Mouse (Mus musculus): ENCODE results near the gene Enpep. TPM values are rescaled to one million over a fixed set of nuclear protein-coding genes. Genes with fewer than 3 reads are reported as not detected.

Enpep gene
- total and polyA plus RNA-seq, 3 experiments: 0.10 TPM; not detected in 2

- TF ChIP-seq ETS1 (conservative IDR thresholded peaks at IDR 0.05; ENCODE audit: low read depth, low read length) (no peak), CTCF (conservative IDR thresholded peaks at IDR 0.05 in 1 of 2, IDR thresholded peaks at IDR 0.05 in 1 of 2; ENCODE audit: low read depth in 2 of 2, low read length in 2 of 2) (no peak), USF1 (IDR thresholded peaks at IDR 0.05; ENCODE audit: low read depth, low read length) (no peak), NRF1 (IDR thresholded peaks at IDR 0.05; ENCODE audit: low read depth, low read length) (no peak), RAD21 (IDR thresholded peaks at IDR 0.05; ENCODE audit: low read depth, low read length) (no peak), ZNF384 (IDR thresholded peaks at IDR 0.05; ENCODE audit: low read depth, low read length) (no peak), USF2 (conservative IDR thresholded peaks at IDR 0.05; ENCODE audit: low read depth, low read length) (no peak)
- H3K36me3 ChIP-seq (replicated peaks in 1 of 2; ENCODE audit: control insufficient read depth in 1 of 2, insufficient read depth in 1 of 2, low read length in 1 of 2): no peaks in the 10 kb centered on the region
- H3K9ac ChIP-seq (ENCODE audit: insufficient read depth, low read depth): no peak overlapping the region
- H3K79me2 ChIP-seq (replicated peaks; ENCODE audit: control insufficient read depth, extremely low read depth, insufficient read depth, poor library complexity, severe bottlenecking): no peaks in the 10 kb centered on the region
- no peaks in the 10 kb centered on the region for H3K4me1 ChIP-seq (ENCODE audit: control insufficient read depth in 1 of 2, insufficient read depth in 2 of 2)
- H3K27me3 ChIP-seq (replicated peaks): no peaks in the 10 kb centered on the region
- in situ Hi-C loops (cut with MboI; ENCODE audit: low pct_ligation_motif_present, low pct_unique_long_range_greater_than_20kb, low sequenced_read_pairs): no loop called here
- dilution Hi-C loops (cut with MboI; ENCODE audit: extremely low pct_ligation_motif_present, extremely low pct_unique_long_range_greater_than_20kb, low sequenced_read_pairs): no loop called here
- H3K4me3 ChIP-seq (replicated peaks in 1 of 3; ENCODE audit: low read depth in 2 of 3, low read length in 2 of 3, poor library complexity in 1 of 3): no peak overlapping the region
- H3K4me2 ChIP-seq (ENCODE audit: insufficient read depth, low read depth, poor library complexity, severe bottlenecking): no peak overlapping the region
- DNase-seq (ENCODE audit: extremely low read depth): no peak
- no peak overlapping the region for H3K27ac ChIP-seq (ENCODE audit: insufficient read depth, low read depth)
- H3K9me3 ChIP-seq (replicated peaks; ENCODE audit: low read length): no peaks in the 10 kb centered on the region
Measured at GRCm38 (mm10) chr3:129358115-129358514, 25.6 kb upstream of the Enpep start.

- TF ChIP-seq TBP (conservative IDR thresholded peaks at IDR 0.05; ENCODE audit: low read depth, low read length): no peak
- TF ChIP-seq ZNF384 (IDR thresholded peaks at IDR 0.05; ENCODE audit: low read depth, low read length): 0 out of 2 replicates have a peak, but pooled peaks have one; percentile 20
- no peak overlapping the region for H3K4me2 ChIP-seq (ENCODE audit: insufficient read depth, low read depth, poor library complexity, severe bottlenecking)
- no peak overlapping the region for H3K27ac ChIP-seq (ENCODE audit: insufficient read depth, low read depth)
- H3K4me1 ChIP-seq (ENCODE audit: control insufficient read depth in 1 of 2, insufficient read depth in 2 of 2): no peaks in the 10 kb centered on the region
- no peaks in the 10 kb centered on the region for H3K27me3 ChIP-seq (replicated peaks)
- no peak overlapping the region for H3K4me3 ChIP-seq (replicated peaks in 1 of 3; ENCODE audit: low read depth in 2 of 3, low read length in 2 of 3, poor library complexity in 1 of 3)
- H3K36me3 ChIP-seq (replicated peaks in 1 of 2; ENCODE audit: control insufficient read depth in 1 of 2, insufficient read depth in 1 of 2, low read length in 1 of 2): no peaks in the 10 kb centered on the region
- H3K79me2 ChIP-seq (replicated peaks; ENCODE audit: control insufficient read depth, extremely low read depth, insufficient read depth, poor library complexity, severe bottlenecking): no peaks in the 10 kb centered on the region
- dilution Hi-C loops (cut with MboI; ENCODE audit: extremely low pct_ligation_motif_present, extremely low pct_unique_long_range_greater_than_20kb, low sequenced_read_pairs): no loop called here
- DNase-seq (ENCODE audit: extremely low read depth): no peak
- no peaks in the 10 kb centered on the region for H3K9me3 ChIP-seq (replicated peaks; ENCODE audit: low read length)
- no peak overlapping the region for H3K9ac ChIP-seq (ENCODE audit: insufficient read depth, low read depth)
- in situ Hi-C loops (cut with MboI; ENCODE audit: low pct_ligation_motif_present, low pct_unique_long_range_greater_than_20kb, low sequenced_read_pairs): no loop called here
Measured at GRCm38 (mm10) chr3:129353901-129354300, 21.4 kb upstream of the Enpep start.

DNA sequence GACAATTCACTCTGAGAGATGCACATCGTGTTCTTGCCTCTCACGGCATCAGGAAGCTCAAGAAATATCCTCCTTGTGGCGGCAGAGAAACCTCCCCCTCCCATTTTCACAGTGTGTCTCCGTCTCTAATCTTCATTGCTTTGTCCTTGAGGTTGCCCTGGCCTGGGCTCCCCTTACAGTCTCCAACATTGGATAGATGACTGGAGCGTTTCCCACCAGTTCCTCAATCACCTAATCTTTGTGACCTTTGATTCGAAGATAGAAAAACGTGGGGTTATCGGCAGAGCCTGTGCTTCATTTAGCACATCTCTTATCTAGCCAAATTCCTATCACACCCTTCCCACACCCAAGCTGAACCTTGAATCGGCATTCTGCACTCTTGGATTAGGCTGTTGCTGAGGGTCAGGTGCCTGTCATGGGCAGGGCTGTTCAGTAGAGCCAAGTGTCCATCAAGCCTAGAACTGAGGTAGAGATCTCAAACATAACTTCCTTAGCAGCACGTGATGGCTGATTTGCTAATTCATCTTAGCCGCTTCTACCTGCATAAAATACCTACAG, 18.9 kb upstream of the Enpep start:
- Histone ChIP-seq H3K9me3 (replicated peaks; ENCODE audit: low read length) (no peaks in the 10 kb centered on the region), H3K4me1 (ENCODE audit: control insufficient read depth in 1 of 2, insufficient read depth in 2 of 2) (no peaks in the 10 kb centered on the region), H3K36me3 (replicated peaks in 1 of 2; ENCODE audit: control insufficient read depth in 1 of 2, insufficient read depth in 1 of 2, low read length in 1 of 2) (no peaks in the 10 kb centered on the region), H3K27ac (ENCODE audit: insufficient read depth, low read depth) (no peak overlapping the region), H3K27me3 (replicated peaks) (no peaks in the 10 kb centered on the region), H3K9ac (ENCODE audit: insufficient read depth, low read depth) (no peak overlapping the region), H3K79me2 (replicated peaks; ENCODE audit: control insufficient read depth, extremely low read depth, insufficient read depth, poor library complexity, severe bottlenecking) (no peaks in the 10 kb centered on the region), H3K4me2 (ENCODE audit: insufficient read depth, low read depth, poor library complexity, severe bottlenecking) (no peak overlapping the region), H3K4me3 (replicated peaks in 1 of 3; ENCODE audit: low read depth in 2 of 3, low read length in 2 of 3, poor library complexity in 1 of 3) (no peak overlapping the region)
- no peak for TF ChIP-seq RCOR1 (conservative IDR thresholded peaks at IDR 0.05; ENCODE audit: low read depth, low read length)
- no peak for TF ChIP-seq ELF1 (IDR thresholded peaks at IDR 0.05; ENCODE audit: low read depth, low read length)
- no peak for TF ChIP-seq ZC3H11A (IDR thresholded peaks at IDR 0.05; ENCODE audit: low read depth, low read length)
- TF ChIP-seq RAD21 (IDR thresholded peaks at IDR 0.05; ENCODE audit: low read depth, low read length): no peak
- no peak for TF ChIP-seq MXI1 (IDR thresholded peaks at IDR 0.05; ENCODE audit: low read depth, low read length)
- no peak for TF ChIP-seq MAZ (IDR thresholded peaks at IDR 0.05; ENCODE audit: low read depth, low read length)
- TF ChIP-seq ZMIZ1 (IDR thresholded peaks at IDR 0.05; ENCODE audit: low read depth, low read length): no peak
- TF ChIP-seq CHD2 (IDR thresholded peaks at IDR 0.05; ENCODE audit: low read length): no peak
- no peak for TF ChIP-seq GABPA (IDR thresholded peaks at IDR 0.05; ENCODE audit: insufficient replicate concordance, low read depth, low read length)
- no peak for TF ChIP-seq NELFE (IDR thresholded peaks at IDR 0.05; ENCODE audit: low read depth, low read length)
- in situ Hi-C loops (cut with MboI; ENCODE audit: low pct_ligation_motif_present, low pct_unique_long_range_greater_than_20kb, low sequenced_read_pairs) (no loop called here), dilution Hi-C loops (cut with MboI; ENCODE audit: extremely low pct_ligation_motif_present, extremely low pct_unique_long_range_greater_than_20kb, low sequenced_read_pairs) (no loop called here)
- no peak for DNase-seq (ENCODE audit: extremely low read depth)
